Mouse (Mus musculus) thymus, adult 2 months (tissue): ENCODE data around the gene Cyp2r1. TPM values are rescaled to one million over a fixed set of nuclear protein-coding genes. Genes with fewer than 3 reads are reported as not detected.
"Not testable (repeated sequence)": the region's sequence is repeated elsewhere in the genome, so short reads cannot be mapped to it uniquely, and the experiment has no call there.

ENCODE experiments used
- DNase-seq: peaks from one replicate; pipeline ENCODE4 v3.0.0; 2021
- H3K27ac ChIP-seq: fragments of 200-500 bp; 2 replicates; pipeline ENCODE4 v1.5.1; 2012; ENCODE audit warnings: low read length, control low read depth; ENCODE audit not compliant: control insufficient read depth, insufficient read depth
- H3K27me3 ChIP-seq: fragments of 200-500 bp; 2 replicates; pipeline ENCODE4 v1.6.1; 2012; ENCODE audit warnings: mild to moderate bottlenecking, low read length, moderate library complexity, mixed read lengths; ENCODE audit not compliant: control insufficient read depth, insufficient read depth
- H3K36me3 ChIP-seq: fragments of 200-500 bp; 2 replicates; pipeline ENCODE4 v1.6.1; 2012; ENCODE audit warnings: mild to moderate bottlenecking, low read length, moderate library complexity; ENCODE audit not compliant: control insufficient read depth, insufficient read depth
- H3K4me1 ChIP-seq: fragments of 200-500 bp; replicated peaks from 2 replicates; pipeline ENCODE4 v1.6.1; 2012; ENCODE audit warnings: low read length; ENCODE audit not compliant: control insufficient read depth, insufficient read depth
- H3K4me3 ChIP-seq: fragments of 200-500 bp; 2 replicates; pipeline ENCODE4 v1.5.1; 2012; ENCODE audit warnings: mild to moderate bottlenecking, low read length, control low read depth, moderate library complexity; ENCODE audit not compliant: control insufficient read depth, insufficient read depth
- CTCF ChIP-seq: fragments of 200-500 bp; IDR thresholded peaks from 2 replicates; pipeline ENCODE4 v1.5.1; 2012; ENCODE audit warnings: mild to moderate bottlenecking, control low read depth, low read length, moderate library complexity, borderline replicate concordance; ENCODE audit not compliant: control insufficient read depth, poor library complexity, insufficient read depth; ENCODE audit errors: extremely low read depth
- POLR2A ChIP-seq: fragments of 200-500 bp; IDR thresholded peaks from 2 replicates; pipeline ENCODE4 v1.6.1; 2012; ENCODE audit warnings: mild to moderate bottlenecking, low read length, control low read depth, moderate library complexity; ENCODE audit not compliant: control insufficient read depth, poor library complexity, insufficient read depth; ENCODE audit errors: extremely low read depth
- WGBS: fragments of 180-500 bp; shearing (Covaris S2); methylation state at CpG from one replicate; pipeline ENCODE4 v1.1.7; 2018; 5-methylcytosine and 5-hydroxymethylcytosine counted together
- polyA plus RNA-seq: library from polyadenylated mRNA; depleted of rRNA; stranded (reverse); fragments of >200 nt; gene quantifications from 2 replicates; pipeline ENCODE4 v1.2.3, GENCODE M21; 2012; rRNA removed

Gene Cyp2r1
- polyA plus RNA-seq, 1 experiment: 0.51 TPM

- Histone ChIP-seq H3K4me3 (no peak overlapping the region), H3K27ac (no peak overlapping the region), H3K4me1 (0 out of 2 replicates have a peak, but pooled peaks cover 4% of the 10 kb centered on the region), H3K27me3 (no peaks in the 10 kb centered on the region), H3K36me3 (no peaks in the 10 kb centered on the region)
- 3% methylated on average over 3 of the region's 3 CpGs for WGBS
- TF ChIP-seq CTCF (no peak), POLR2A (no peak)
- no peak for DNase-seq
Observed at GRCm38 (mm10) chr7:114576931-114577330, 14.2 kb upstream of the Cyp2r1 start.

GRCm38 (mm10) chr7:114573866-114574265 is 11.1 kb upstream of the Cyp2r1 start:
- 96% methylated on average over 4 of the region's 4 CpGs for WGBS
- H3K4me1 ChIP-seq, H3K27me3 ChIP-seq, DNase-seq, H3K27ac ChIP-seq, H3K4me3 ChIP-seq, H3K36me3 ChIP-seq: not testable (repeated sequence)

GRCm38 (mm10) chr7:114536179-114536578 is 26.6 kb downstream of the Cyp2r1 start:
- no peak for DNase-seq
- H3K27ac ChIP-seq: no peak overlapping the region
- WGBS: 96% methylated on average over 1 of the region's 1 CpGs
- TF ChIP-seq POLR2A: no peak
- TF ChIP-seq CTCF: no peak
- no peaks in the 10 kb centered on the region for H3K4me1 ChIP-seq
- no peaks in the 10 kb centered on the region for H3K27me3 ChIP-seq
- H3K36me3 ChIP-seq: 0 out of 2 replicates have a peak, but pooled peaks cover 4% of the 10 kb centered on the region
- no peak overlapping the region for H3K4me3 ChIP-seq

GRCm38 (mm10) chr7:114526245-114526644 is 36.5 kb downstream of the Cyp2r1 start:
- Histone ChIP-seq H3K4me1 (no peaks in the 10 kb centered on the region), H3K27ac (no peak overlapping the region), H3K4me3 (no peak overlapping the region), H3K27me3 (no peaks in the 10 kb centered on the region), H3K36me3 (no peaks in the 10 kb centered on the region; the same call in 1 of the 2 replicates)
- TF ChIP-seq POLR2A (no peak), CTCF (no peak)
- 82% methylated on average over 1 of the region's 1 CpGs for WGBS
- no peak for DNase-seq

- Histone ChIP-seq H3K27me3 (no peaks in the 10 kb centered on the region), H3K4me1 (no peaks in the 10 kb centered on the region), H3K4me3 (no peak overlapping the region), H3K27ac (no peak overlapping the region), H3K36me3 (peaks cover 5% of the 10 kb centered on the region; the same call in 1 of the 2 replicates)
- DNase-seq: no peak
- TF ChIP-seq CTCF (no peak), POLR2A (no peak)
- WGBS: 100% methylated on average over 1 of the region's 1 CpGs
Observed at GRCm38 (mm10) chr7:114520122-114520521, 42.6 kb downstream of the Cyp2r1 start.

- Histone ChIP-seq H3K4me3 (no peak overlapping the region), H3K36me3 (peaks cover 7% of the 10 kb centered on the region), H3K4me1 (no peaks in the 10 kb centered on the region), H3K27ac (no peak overlapping the region), H3K27me3 (no peaks in the 10 kb centered on the region)
- no peak for TF ChIP-seq CTCF
- TF ChIP-seq POLR2A: no peak
- no peak for DNase-seq
- 96% methylated on average over 2 of the region's 2 CpGs for WGBS
Observed at GRCm38 (mm10) chr7:114508879-114509278, 53.9 kb downstream of the Cyp2r1 start.

Other genes starting within 250 kb of the Cyp2r1 start
- 12.0 and 15.2 TPM in 2 replicates for gene Pde3b, start 147.7 kb downstream of the Cyp2r1 start, polyA plus RNA-seq
- 7.4 and 8.6 TPM in 2 replicates for gene Calca, start 73.4 kb upstream of the Cyp2r1 start, polyA plus RNA-seq
- 10.0 and 10.3 TPM in 2 replicates for gene Calcb, start 155.7 kb upstream of the Cyp2r1 start, polyA plus RNA-seq
- gene Insc, start 180.7 kb upstream of the Cyp2r1 start, polyA plus RNA-seq: 0.26 and 0.55 TPM in 2 replicates